Mouse (Mus musculus) monocyte, adult 59 days (primary cell): ENCODE results near the gene Slc2a8. TPM values are rescaled to one million over a fixed set of nuclear protein-coding genes. Genes with fewer than 3 reads are reported as not detected.

ENCODE experiments used
- total RNA-seq, 2 experiments: library from RNA; stranded (reverse); gene quantifications; one replicate each; pipeline ENCODE4 v1.2.4; 2023

Gene Slc2a8
- total RNA-seq, result 10 to 100 TPM in 1 of 2 experiments, 1 to 10 TPM in 1; 6.7 to 10.7 TPM

DNA sequence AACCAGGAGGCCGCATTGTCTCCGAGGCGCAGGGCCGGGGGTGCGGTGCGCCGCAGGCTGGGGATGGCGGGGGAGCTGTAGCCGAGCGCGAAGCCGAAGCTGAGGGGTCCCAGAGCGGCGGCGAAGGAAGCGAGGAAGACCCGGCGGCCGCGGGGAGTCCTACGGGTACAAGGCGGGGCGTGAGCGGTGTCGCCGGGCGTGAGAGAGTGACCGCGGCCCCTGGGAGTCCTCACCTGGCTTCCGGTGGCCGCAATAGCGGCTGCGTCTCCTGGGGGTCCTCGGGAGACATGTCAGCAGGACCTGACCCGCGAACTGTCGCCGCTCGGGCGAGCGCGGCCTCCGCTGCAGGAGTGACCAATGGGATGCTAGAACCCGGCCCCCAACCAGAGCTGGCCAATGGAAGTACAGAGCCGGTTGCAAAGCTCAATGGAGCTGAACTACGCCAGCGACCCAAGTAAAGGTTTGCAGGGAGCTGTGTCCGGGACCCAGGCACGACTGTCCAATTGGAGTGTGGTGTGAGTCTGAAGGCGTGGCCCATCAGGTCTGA lies at the start of gene Slc2a8:
Slc2a8 (minus strand) TSS at position 359 of the 547 bp plus-strand sequence.

DNA sequence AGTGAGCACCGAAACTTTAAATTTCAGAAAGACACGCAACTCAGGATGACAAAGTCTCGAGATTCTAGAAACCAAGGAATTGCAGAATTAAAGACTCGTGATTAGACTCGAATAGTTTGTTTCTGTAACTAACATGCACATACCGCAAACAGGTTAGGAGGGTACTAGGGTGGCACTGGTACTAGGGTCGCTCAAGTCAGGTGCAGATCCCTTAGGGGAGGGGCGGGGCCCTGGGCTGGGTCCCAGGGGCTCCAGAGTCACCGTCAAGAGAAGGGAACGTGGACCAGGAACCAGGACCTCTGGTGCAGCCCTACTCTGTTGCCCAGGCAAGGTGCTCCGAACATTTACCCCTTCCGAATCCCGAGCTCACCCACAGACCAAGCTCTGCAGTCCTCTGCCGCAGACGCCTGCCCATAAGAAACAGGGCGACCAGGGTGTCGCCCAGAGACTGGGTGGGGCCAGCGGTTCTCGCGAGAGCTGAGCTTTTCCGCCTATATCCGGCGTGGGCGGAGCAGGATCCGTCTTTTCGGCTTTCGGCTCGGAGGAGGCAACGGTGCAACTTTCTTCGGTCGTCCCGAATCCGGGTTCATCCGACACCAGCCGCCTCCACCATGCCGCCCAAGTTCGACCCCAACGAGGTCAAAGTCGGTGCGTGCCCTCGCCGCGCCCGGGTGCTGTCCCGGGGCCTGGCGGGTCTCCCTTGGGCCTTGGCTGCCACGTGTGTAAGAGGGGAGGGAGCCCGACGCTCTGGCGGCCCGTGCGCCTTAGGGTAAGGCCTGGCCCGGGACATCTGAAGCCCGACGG lies 20.5 kb downstream of the Slc2a8 start, which contains the start of the genes Rpl12 and Lrsam1:
Rpl12 (plus strand) TSS at position 368 of the 804 bp plus-strand sequence.
Lrsam1 (minus strand) TSS at position 423 of the 804 bp plus-strand sequence.

Other genes with a start within 250 kb of the Slc2a8 start
- gene 6330409D20Rik, start 241.1 kb downstream of the Slc2a8 start, total RNA-seq, result not detected
- 10 to 100 TPM; 22.6 to 23.5 TPM for gene Tor2a, start 224.8 kb downstream of the Slc2a8 start, total RNA-seq
- gene Ttc16, start 206.4 kb downstream of the Slc2a8 start, total RNA-seq, result not detected
- 1 to 10 TPM; 2.8 to 5.7 TPM for gene Ptrh1, start 206.3 kb downstream of the Slc2a8 start, total RNA-seq
- gene Cfap157, start 197.7 kb downstream of the Slc2a8 start, total RNA-seq, result not detected
- 1 to 10 TPM; 2.7 to 2.9 TPM for gene Stxbp1, start 134.8 kb downstream of the Slc2a8 start, total RNA-seq
- gene Fam129b, start 106.0 kb downstream of the Slc2a8 start, total RNA-seq, result 10 to 100 TPM; 62.1 to 72.3 TPM
- 100 to 1,000 TPM; 198 to 233 TPM for gene Rpl12, start 20.5 kb downstream of the Slc2a8 start, total RNA-seq
- gene Lrsam1, start 20.5 kb downstream of the Slc2a8 start, total RNA-seq, result 10 to 100 TPM; 17.5 to 20.1 TPM
- gene Garnl3, start 149.6 kb upstream of the Slc2a8 start, total RNA-seq, result 1 to 10 TPM; 3.1 to 5.7 TPM
- 1 to 10 TPM; 1.0 to 2.6 TPM for gene Angptl2, start 234.0 kb upstream of the Slc2a8 start, total RNA-seq